Mouse (Mus musculus) embryonic facial prominence, embryonic 10.5 days (tissue): ENCODE results near the gene Olfr685. TPM values are rescaled to one million over a fixed set of nuclear protein-coding genes. Genes with fewer than 3 reads are reported as not detected.

ENCODE experiments used
- DNase-seq: peaks from one replicate; pipeline ENCODE4 v3.0.0-alpha.2; 2017; ENCODE audit warnings: low spot score
- H3K27ac ChIP-seq: fragments of 300-500 bp; sonication (generic); replicated peaks from 2 replicates; pipeline ENCODE4 v1.5.1; 2016; ENCODE audit warnings: mild to moderate bottlenecking
- H3K27me3 ChIP-seq: fragments of 300-500 bp; sonication (generic); replicated peaks from 2 replicates; pipeline ENCODE4 v1.6.1; 2016; ENCODE audit warnings: low read depth, mild to moderate bottlenecking; ENCODE audit not compliant: poor library complexity, severe bottlenecking
- H3K36me3 ChIP-seq: fragments of 300-500 bp; sonication (generic); replicated peaks from 2 replicates; pipeline ENCODE4 v1.6.1; 2016; ENCODE audit warnings: mild to moderate bottlenecking, moderate library complexity
- H3K4me1 ChIP-seq: fragments of 300-500 bp; sonication (generic); 2 replicates; pipeline ENCODE4 v1.6.1; 2016
- H3K4me3 ChIP-seq: fragments of 300-500 bp; sonication (generic); 2 replicates; pipeline ENCODE4 v1.5.1; 2016; ENCODE audit warnings: mild to moderate bottlenecking, moderate library complexity
- H3K9me3 ChIP-seq: fragments of 300-500 bp; sonication (generic); 2 replicates; pipeline ENCODE4 v1.6.1; 2016; ENCODE audit warnings: mild to moderate bottlenecking
- WGBS: fragments of 180-500 bp; shearing (Covaris S2); methylation state at CpG from one replicate; pipeline ENCODE4 v1.1.7; 2016; 5-methylcytosine and 5-hydroxymethylcytosine counted together
- polyA plus RNA-seq: library from polyadenylated mRNA; unstranded; fragments of >200 nt; fragmentation: Nextera tagmentation; extraction: Ambion mirVana; gene quantifications from 2 replicates; pipeline ENCODE4 v1.2.1, GENCODE M21; 2016

The Olfr685 gene
- polyA plus RNA-seq = not detected in 2 replicates

- Histone ChIP-seq H3K4me3 (no peak within 1 kb of the TSS), H3K36me3 (no peaks in the 10 kb centered on the region), H3K9me3 (no peaks in the 10 kb centered on the region), H3K27me3 (no peaks in the 10 kb centered on the region), H3K4me1 (no peaks in the 10 kb centered on the region), H3K27ac (no peak within 1 kb of the TSS)
- DNase-seq = no peak
- WGBS = 90% methylated on average over 1 of the region's 1 CpGs
Observed at GRCm38 (mm10) chr7:105185912-105186311, at the start of gene Olfr685. Gene Olfr685, minus strand, starts transcription at chr7:105186012.

DNA sequence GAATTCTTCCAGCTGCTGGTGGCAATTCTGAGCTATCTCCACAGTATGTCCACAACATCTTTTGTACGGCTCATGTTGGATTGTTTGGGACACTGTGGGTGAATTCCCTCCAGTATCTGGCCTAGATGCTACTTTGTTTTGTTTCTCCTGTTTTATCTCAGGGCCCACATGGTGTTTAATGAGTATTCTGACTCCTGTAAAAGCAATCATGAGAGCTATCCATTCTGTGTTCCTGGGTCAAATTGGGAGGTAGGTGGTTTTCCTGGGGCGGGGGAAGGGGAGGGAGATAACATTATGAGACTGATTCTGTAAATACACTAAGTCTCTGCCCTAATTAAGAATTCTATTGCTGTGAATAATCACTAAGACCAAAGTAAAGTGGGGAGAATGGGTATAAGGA lies 43.6 kb upstream of the Olfr685 start:
- WGBS = 89% methylated on average over 2 of the region's 2 CpGs
- Histone ChIP-seq H3K27ac (no peak overlapping the region), H3K4me1 (no peaks in the 10 kb centered on the region), H3K27me3 (no peaks in the 10 kb centered on the region), H3K4me3 (no peak overlapping the region), H3K9me3 (no peaks in the 10 kb centered on the region), H3K36me3 (no peaks in the 10 kb centered on the region)
- DNase-seq = no peak

GRCm38 (mm10) chr7:105228138-105228537 lies 42.3 kb upstream of the Olfr685 start:
- DNase-seq = no peak
- H3K4me1 ChIP-seq = no peaks in the 10 kb centered on the region
- 94% methylated on average over 1 of the region's 1 CpGs for WGBS

DNA sequence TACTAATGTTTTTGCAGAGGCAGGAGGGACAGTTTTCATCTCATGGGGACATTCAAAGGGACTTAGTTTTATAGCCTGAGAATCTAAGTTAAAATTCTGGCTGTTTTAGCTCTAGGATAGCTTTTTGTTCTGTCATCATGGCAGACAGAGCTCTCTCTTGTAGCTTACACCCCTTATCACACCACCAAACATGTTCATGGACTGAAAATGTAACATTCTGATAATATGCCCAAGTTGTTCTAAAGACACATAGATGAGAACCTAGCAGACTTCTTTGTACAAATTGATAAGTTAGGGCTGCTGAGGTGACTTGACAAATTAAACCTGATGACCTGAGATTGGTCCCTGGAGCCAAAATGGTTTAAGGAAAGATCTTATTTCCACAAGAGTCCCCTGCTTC lies 40.9 kb upstream of the Olfr685 start:
- no peak overlapping the region for H3K27ac ChIP-seq
- no peak overlapping the region for H3K4me3 ChIP-seq
- H3K27me3 ChIP-seq = no peaks in the 10 kb centered on the region
- no peaks in the 10 kb centered on the region for H3K4me1 ChIP-seq
- no peaks in the 10 kb centered on the region for H3K9me3 ChIP-seq
- H3K36me3 ChIP-seq = no peaks in the 10 kb centered on the region
- DNase-seq = no peak

More at GRCm38 (mm10) chr7:105228138-105228537, 42.3 kb upstream of the Olfr685 start:
- H3K4me3 ChIP-seq = no peak overlapping the region
- no peaks in the 10 kb centered on the region for H3K27me3 ChIP-seq
- no peaks in the 10 kb centered on the region for H3K36me3 ChIP-seq
- H3K9me3 ChIP-seq = no peaks in the 10 kb centered on the region
- no peak overlapping the region for H3K27ac ChIP-seq

DNA sequence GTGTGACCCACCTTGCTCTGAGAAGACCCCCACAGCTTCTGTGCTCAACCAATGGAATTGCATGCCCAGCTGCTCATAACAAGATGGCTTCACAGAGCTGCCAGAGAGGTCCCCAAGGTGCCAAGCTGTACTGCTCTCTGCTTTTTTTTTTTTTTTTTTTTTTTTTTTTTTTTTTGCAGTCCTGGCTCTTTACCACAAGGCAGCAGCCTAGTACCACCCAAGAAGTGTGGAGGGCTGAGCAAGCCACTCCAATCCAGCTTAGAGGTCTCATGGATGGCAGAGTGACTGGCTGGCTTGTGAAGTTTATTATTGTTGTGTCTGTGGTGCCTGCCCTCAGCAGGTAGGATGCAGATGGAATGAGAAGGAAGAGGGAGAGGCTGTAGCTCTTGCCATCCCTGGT lies 40.3 kb upstream of the Olfr685 start:
- DNase-seq = no peak
- Histone ChIP-seq H3K4me3 (no peak overlapping the region), H3K27me3 (no peaks in the 10 kb centered on the region), H3K27ac (no peak overlapping the region), H3K9me3 (no peaks in the 10 kb centered on the region), H3K4me1 (no peaks in the 10 kb centered on the region), H3K36me3 (no peaks in the 10 kb centered on the region)

DNA sequence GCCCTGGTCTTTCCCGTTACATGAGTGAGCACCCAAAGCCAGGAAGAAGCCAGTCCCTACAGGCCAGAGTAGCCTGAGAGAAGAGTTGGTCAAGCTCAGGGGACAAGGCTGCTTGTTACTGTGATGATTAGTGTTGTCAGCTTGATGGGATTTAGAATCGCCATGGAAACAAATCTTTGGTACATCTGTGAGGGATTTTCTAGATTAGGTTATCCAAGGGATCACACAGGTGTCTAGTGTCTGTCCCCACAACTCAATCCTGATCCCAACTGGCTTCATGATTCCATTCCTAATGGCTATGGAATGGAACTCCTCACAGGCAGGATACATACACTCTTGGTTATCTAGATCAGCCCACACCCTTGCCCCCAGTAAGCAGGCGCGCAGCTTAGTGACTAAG lies 32.5 kb upstream of the Olfr685 start:
- Histone ChIP-seq H3K4me3 (no peak overlapping the region), H3K27me3 (no peaks in the 10 kb centered on the region), H3K4me1 (no peaks in the 10 kb centered on the region), H3K9me3 (no peaks in the 10 kb centered on the region), H3K36me3 (no peaks in the 10 kb centered on the region), H3K27ac (no peak overlapping the region)
- WGBS = 64% methylated on average over 4 of the region's 4 CpGs
- DNase-seq = no peak

DNA sequence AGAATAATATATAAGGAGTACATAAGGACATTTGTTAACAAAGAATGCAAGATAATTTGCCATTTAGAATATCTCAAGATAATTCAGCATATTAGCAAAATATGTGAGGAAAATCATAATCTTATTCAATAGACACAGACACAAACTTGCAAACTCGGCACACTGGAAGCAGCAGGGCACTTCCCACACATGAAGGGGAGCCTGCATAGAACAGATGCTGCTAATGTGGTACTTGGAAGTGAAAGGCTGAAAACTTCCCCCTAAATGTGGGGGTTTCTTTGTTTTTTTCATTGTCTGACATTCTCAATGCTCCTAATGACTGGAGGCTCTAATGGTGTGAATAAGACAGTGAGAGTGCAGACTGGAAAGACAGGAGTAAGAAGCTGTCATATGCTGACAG lies 28.9 kb upstream of the Olfr685 start:
- DNase-seq = no peak
- no peak overlapping the region for H3K27ac ChIP-seq
- no peaks in the 10 kb centered on the region for H3K4me1 ChIP-seq
- H3K9me3 ChIP-seq = no peaks in the 10 kb centered on the region
- WGBS = 57% methylated on average over 1 of the region's 1 CpGs
- no peak overlapping the region for H3K4me3 ChIP-seq
- no peaks in the 10 kb centered on the region for H3K36me3 ChIP-seq
- H3K27me3 ChIP-seq = no peaks in the 10 kb centered on the region

- no peaks in the 10 kb centered on the region for H3K9me3 ChIP-seq
- H3K27me3 ChIP-seq = no peaks in the 10 kb centered on the region
- no peak within 1 kb of the TSS for H3K27ac ChIP-seq
- H3K36me3 ChIP-seq = no peaks in the 10 kb centered on the region
- H3K4me3 ChIP-seq = no peak within 1 kb of the TSS
- DNase-seq = no peak
- no peaks in the 10 kb centered on the region for H3K4me1 ChIP-seq
Observed at GRCm38 (mm10) chr7:105207385-105207784, 21.6 kb upstream of the Olfr685 start, which contains the start of gene Olfr686. Gene Olfr686, minus strand, starts transcription at chr7:105207485.

- Histone ChIP-seq H3K4me3 (no peak overlapping the region), H3K9me3 (no peaks in the 10 kb centered on the region), H3K36me3 (no peaks in the 10 kb centered on the region), H3K4me1 (no peaks in the 10 kb centered on the region), H3K27ac (no peak overlapping the region), H3K27me3 (no peaks in the 10 kb centered on the region)
- DNase-seq = no peak
- WGBS = 57% methylated on average over 4 of the region's 4 CpGs
Observed at GRCm38 (mm10) chr7:105170773-105171172, 15.0 kb downstream of the Olfr685 start.

- Histone ChIP-seq H3K27me3 (no peaks in the 10 kb centered on the region), H3K27ac (no peak within 1 kb of the TSS), H3K9me3 (no peaks in the 10 kb centered on the region), H3K36me3 (no peaks in the 10 kb centered on the region), H3K4me1 (no peaks in the 10 kb centered on the region), H3K4me3 (no peak within 1 kb of the TSS)
- 76% methylated on average over 1 of the region's 1 CpGs for WGBS
- DNase-seq = no peak
Observed at GRCm38 (mm10) chr7:105163553-105163952, 22.3 kb downstream of the Olfr685 start, which contains the start of gene Olfr684. Gene Olfr684, minus strand, starts transcription at chr7:105163653.

- DNase-seq = no peak
- Histone ChIP-seq H3K27ac (no peak within 1 kb of the TSS), H3K27me3 (no peaks in the 10 kb centered on the region), H3K9me3 (no peaks in the 10 kb centered on the region), H3K4me3 (no peak within 1 kb of the TSS), H3K36me3 (no peaks in the 10 kb centered on the region), H3K4me1 (no peaks in the 10 kb centered on the region)
- 70% methylated on average over 1 of the region's 1 CpGs for WGBS
Observed at GRCm38 (mm10) chr7:105146912-105147311, 38.9 kb downstream of the Olfr685 start, which contains the start of gene Olfr683. Gene Olfr683, minus strand, starts transcription at chr7:105147012.

DNA sequence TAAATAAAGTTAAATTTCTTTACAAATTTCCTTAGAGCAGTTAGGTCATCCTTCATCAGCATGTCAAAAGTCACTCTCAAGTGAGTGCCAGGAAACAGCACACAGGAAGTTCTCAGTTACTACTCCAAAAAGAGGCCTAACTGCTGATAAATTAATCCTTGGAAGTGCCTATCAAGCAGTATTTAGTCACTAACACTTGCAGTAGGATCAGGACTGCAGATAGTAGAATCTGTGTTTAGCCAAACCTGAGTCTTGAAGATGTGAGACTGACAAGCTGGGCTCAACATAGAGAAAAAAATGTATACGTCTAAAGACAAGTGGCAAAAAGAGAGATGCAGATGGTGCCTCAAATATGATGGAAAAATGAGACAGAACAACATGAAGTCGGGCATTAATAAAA lies 44.5 kb downstream of the Olfr685 start:
- Histone ChIP-seq H3K27ac (no peak overlapping the region), H3K9me3 (no peaks in the 10 kb centered on the region), H3K4me1 (no peaks in the 10 kb centered on the region), H3K27me3 (no peaks in the 10 kb centered on the region), H3K4me3 (no peak overlapping the region), H3K36me3 (no peaks in the 10 kb centered on the region)
- 83% methylated on average over 2 of the region's 2 CpGs for WGBS
- DNase-seq = no peak
